In the genomic region with DNA sequence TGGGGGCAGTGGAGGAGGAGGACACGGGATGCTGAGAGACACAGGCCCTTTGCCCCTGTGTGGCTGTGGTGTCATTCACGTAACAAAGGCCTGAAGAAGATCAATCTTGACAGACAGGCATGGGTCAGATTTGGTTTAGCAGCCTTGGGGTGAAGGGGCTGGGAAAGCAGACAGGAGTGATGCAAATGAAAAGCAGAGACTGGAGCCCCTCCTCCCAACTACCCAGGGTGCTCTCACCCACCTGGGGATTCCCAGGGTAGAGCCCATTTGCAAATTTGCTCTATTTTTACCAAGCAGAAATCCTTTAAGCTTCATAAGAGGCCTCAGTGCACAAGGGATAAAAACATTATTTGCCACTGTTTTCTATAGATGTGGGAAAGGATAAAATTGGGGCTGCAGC, we compare ENCODE assay signal across 20 mouse cellular contexts. TPM values are rescaled to one million over a fixed set of nuclear protein-coding genes. Genes with fewer than 3 reads are reported as not detected.
"Had no signal": no experiment of that assay in that cellular context is flagged by ENCODE, and none has a peak within 500 bp of the region (broad histone marks: within the 10 kb centered on the region; RNA-seq: fewer than 3 reads in every experiment).

No protein-coding gene starts in this region.

- H3K36me3 ChIP-seq: intestine, embryonic 15.5 days; limb, embryonic 10.5 days; liver, embryonic 15.5 days; neural tube, embryonic 12.5 days had no signal

- H3K9me3 ChIP-seq: intestine, embryonic 15.5 days; limb, embryonic 10.5 days; liver, embryonic 15.5 days; neural tube, embryonic 12.5 days had no signal

- H3K4me3 ChIP-seq: intestine, embryonic 15.5 days; layer of hippocampus, adult 2 months; limb, embryonic 10.5 days; liver, embryonic 15.5 days; neural tube, embryonic 12.5 days had no signal

- H3K27ac ChIP-seq: intestine, embryonic 15.5 days; layer of hippocampus, adult 2 months; limb, embryonic 10.5 days; liver, embryonic 15.5 days; neural tube, embryonic 12.5 days had no signal

- H3K27me3 ChIP-seq: intestine, embryonic 15.5 days; liver, embryonic 15.5 days; neural tube, embryonic 12.5 days had no signal

- ATAC-seq: intestine, embryonic 15.5 days; lung, postnatal 0 days had no signal

- H3K4me2 ChIP-seq: intestine, embryonic 15.5 days; liver, embryonic 11.5 days; liver, embryonic 15.5 days; neural tube, embryonic 12.5 days had no signal

- H3K9ac ChIP-seq: intestine, embryonic 15.5 days; liver, embryonic 15.5 days; neural tube, embryonic 12.5 days had no signal

- DNase-seq: kidney, adult 18-20 months; kidney, postnatal 10 days; kidney, postnatal 4 days; lung, adult 2 months; lung, postnatal 36 days; right cerebral cortex, postnatal 14 days; thymus, postnatal 4 days had no signal

- H3K4me1 ChIP-seq: intestine, embryonic 15.5 days; limb, embryonic 10.5 days; liver, embryonic 15.5 days had no signal

RNA-seq across cellular contexts. Expression of gene Psapl1, which starts 59.3 kb away (rescaled TPM):
- total RNA-seq: layer of hippocampus, adult 2 months; layer of hippocampus, postnatal 14 days; left cerebral cortex, adult 18-20 months; left cerebral cortex, postnatal 10 days; megakaryocyte progenitor cell, adult 5-6 weeks; monocyte, adult 5-6 weeks; neutrophil, adult 5-6 weeks had no signal
- polyA plus RNA-seq: neural tube, embryonic 12.5 days had no signal
